Comparison of ENCODE assay signal across 20 mouse cellular contexts in genomic region chr17:57082481-57082880, GRCm38 (mm10). TPM values are rescaled to one million over a fixed set of nuclear protein-coding genes. Genes with fewer than 3 reads are reported as not detected.
DNase-seq lines count a peak whose midpoint lies in the region; ATAC-seq and TF ChIP-seq lines count a peak whose summit lies in the region.
"Had no signal": no experiment of that assay in that cellular context is flagged by ENCODE, and none has a peak within 500 bp of the region (broad histone marks: within the 10 kb centered on the region; RNA-seq: fewer than 3 reads in every experiment).

No protein-coding gene starts in this region.

- peaks cover 36% of the 10 kb centered on the region for H3K4me1 ChIP-seq in cerebellum, adult 2 months (ENCODE audit: control insufficient read depth, insufficient read depth, low read length)
- peaks cover 15% of the 10 kb centered on the region for H3K4me1 ChIP-seq in heart, embryonic 12.5 days (replicated peaks)

- TF ChIP-seq POLR2A in cerebellum, adult 2 months (IDR thresholded peaks at IDR 0.05; ENCODE audit: borderline replicate concordance, insufficient read depth, low read length): peak; percentile 33; the same call in 1 of the 2 replicates

- H3K4me3 ChIP-seq in cerebellum, adult 2 months (replicated peaks; ENCODE audit: insufficient read depth, low read depth, low read length): peak overlapping the region; percentile 6
- no peak overlapping the region for H3K4me3 ChIP-seq in heart, embryonic 12.5 days
- H3K4me3 ChIP-seq: embryonic facial prominence, embryonic 10.5 days; forebrain, embryonic 13.5 days; gastrocnemius, adult 2 months; hindbrain, embryonic 12.5 days had no signal

- no peak overlapping the region for H3K9ac ChIP-seq in heart, embryonic 12.5 days
- H3K9ac ChIP-seq: forebrain, embryonic 13.5 days; hindbrain, embryonic 12.5 days had no signal

- no peaks in the 10 kb centered on the region for H3K9me3 ChIP-seq in heart, embryonic 12.5 days (replicated peaks)
- H3K9me3 ChIP-seq: embryonic facial prominence, embryonic 10.5 days; forebrain, embryonic 13.5 days; hindbrain, embryonic 12.5 days had no signal

- no peaks in the 10 kb centered on the region for H3K27me3 ChIP-seq in cerebellum, adult 2 months (ENCODE audit: control insufficient read depth, insufficient read depth, low read length)
- H3K27me3 ChIP-seq in heart, embryonic 12.5 days (replicated peaks): peaks cover 14% of the 10 kb centered on the region
- H3K27me3 ChIP-seq: CH12.LX; forebrain, embryonic 13.5 days; hindbrain, embryonic 12.5 days had no signal

- no peak overlapping the region for H3K4me2 ChIP-seq in heart, embryonic 12.5 days
- H3K4me2 ChIP-seq: forebrain, embryonic 13.5 days; hindbrain, embryonic 12.5 days had no signal

- peak overlapping the region; percentile 14; the same call in 1 of the 2 replicates for H3K27ac ChIP-seq in cerebellum, adult 2 months (ENCODE audit: insufficient read depth, low read length)
- no peak overlapping the region for H3K27ac ChIP-seq in heart, embryonic 12.5 days (ENCODE audit: poor library complexity, severe bottlenecking)
- H3K27ac ChIP-seq: embryonic facial prominence, embryonic 10.5 days; forebrain, embryonic 13.5 days; gastrocnemius, adult 2 months; hindbrain, embryonic 12.5 days had no signal

- no peaks in the 10 kb centered on the region for H3K36me3 ChIP-seq in heart, embryonic 12.5 days

- TF ChIP-seq CTCF in cerebellum, adult 2 months (IDR thresholded peaks at IDR 0.05; ENCODE audit: borderline replicate concordance, insufficient read depth, low read depth, low read length): no peak

- 5% methylated on average over 5 of the region's 5 CpGs for WGBS in cerebellum, adult 2 months
- 84% methylated on average over 5 of the region's 5 CpGs for WGBS in heart, embryonic 12.5 days

- DNase-seq in cerebellum, adult 11 months: peak; percentile 64
- DNase-seq in cerebellum, adult 2 months: peak; percentile 76 to 89
- DNase-seq in cerebellum, postnatal 10 days: peak; percentile 72 to 73
- no peak for DNase-seq in kidney, adult 9 months
- no peak for DNase-seq in urinary bladder, adult 2 months (ENCODE audit: low spot score)
- DNase-seq: adrenal gland, postnatal 14 days; gastrocnemius, adult 2 months; gastrocnemius, postnatal 25 days; heart, postnatal 10 days; heart, postnatal 4 days had no signal

- ATAC-seq in heart, embryonic 12.5 days (ENCODE audit: insufficient number of reproducible peaks, low FRiP score): no peak
- ATAC-seq: activated CD4-positive, CD25-positive, alpha-beta regulatory T cell, adult 4 months; forebrain, embryonic 13.5 days; hindbrain, embryonic 16.5 days; inflammation-experienced regulatory T-cells, adult 6 months; intestine, postnatal 0 days; Patski had no signal

RNA-seq across cellular contexts. Expression of gene Dennd1c, which starts 4.2 kb away (rescaled TPM):
- polyA plus RNA-seq in cerebellum, adult 2 months (2012; rRNA removed): 1.1 and 2.1 TPM in 2 replicates
- polyA plus RNA-seq in heart, embryonic 12.5 days (2016; fragmentation: Nextera tagmentation; extraction: Ambion mirVana): 0.66 and 1.4 TPM in 2 replicates
- polyA plus RNA-seq in urinary bladder, adult 2 months (2012; rRNA removed): 5.1 and 6.1 TPM in 2 replicates

RNA-seq across cellular contexts. Expression of gene Tubb4a, which starts 5.1 kb away (rescaled TPM):
- polyA plus RNA-seq in cerebellum, adult 2 months (2012; rRNA removed): 1,121 and 1,177 TPM in 2 replicates
- 9.4 and 11.3 TPM in 2 replicates for polyA plus RNA-seq in heart, embryonic 12.5 days (2016; fragmentation: Nextera tagmentation; extraction: Ambion mirVana)
- 3.8 and 5.9 TPM in 2 replicates for polyA plus RNA-seq in urinary bladder, adult 2 months (2012; rRNA removed)

RNA-seq across cellular contexts. Expression of gene Tnfsf9, which starts 22.6 kb away (rescaled TPM):
- 5.8 and 7.7 TPM in 2 replicates for polyA plus RNA-seq in cerebellum, adult 2 months (2012; rRNA removed)
- polyA plus RNA-seq in heart, embryonic 12.5 days (2016; fragmentation: Nextera tagmentation; extraction: Ambion mirVana): 5.3 and 7.1 TPM in 2 replicates
- 5.7 and 8.8 TPM in 2 replicates for polyA plus RNA-seq in urinary bladder, adult 2 months (2012; rRNA removed)

RNA-seq across cellular contexts. Expression of gene Slc25a23, which starts 22.8 kb away (rescaled TPM):
- 178 and 211 TPM in 2 replicates for polyA plus RNA-seq in cerebellum, adult 2 months (2012; rRNA removed)
- polyA plus RNA-seq in heart, embryonic 12.5 days (2016; fragmentation: Nextera tagmentation; extraction: Ambion mirVana): 15.5 and 17.2 TPM in 2 replicates
- polyA plus RNA-seq in urinary bladder, adult 2 months (2012; rRNA removed): 34.2 and 71.3 TPM in 2 replicates

RNA-seq across cellular contexts. Expression of gene Crb3, which starts 23.6 kb away (rescaled TPM):
- polyA plus RNA-seq in cerebellum, adult 2 months (2012; rRNA removed): 2.8 and 3.3 TPM in 2 replicates
- polyA plus RNA-seq in heart, embryonic 12.5 days (2016; fragmentation: Nextera tagmentation; extraction: Ambion mirVana): 0.27 and 0.94 TPM in 2 replicates
- polyA plus RNA-seq in urinary bladder, adult 2 months (2012; rRNA removed): 22.8 and 32.2 TPM in 2 replicates

Comparison
In these comparisons a context has a peak if more than half of its experiments do, and no peak if none do; other contexts are left out.
1. DNase-seq: peak in cerebellum, adult 11 months (single experiment), cerebellum, adult 2 months (2 of 2) and cerebellum, postnatal 10 days (2 of 2); none in kidney, adult 9 months (single experiment) and urinary bladder, adult 2 months (single experiment).
2. RNA of gene Tubb4a, which starts 5.1 kb away (polyA plus RNA-seq): 1,121 to 1,177 TPM in cerebellum, adult 2 months; 9.4 to 11.3 TPM in heart, embryonic 12.5 days and 3.8 to 5.9 TPM in urinary bladder, adult 2 months; every median in the first group is over 10 times any median in the second.